Mouse (Mus musculus) myocyte (in vitro differentiated cells): ENCODE measurements at regions not wholly inside any gene's neighbourhood (a gene's known extent, or its start where the extent isn't known, plus 50 kb on each side); places are given as distances from the start of the nearest gene placed in this dataset.

Source experiments
- H3K27me3 ChIP-seq: one replicate; pipeline ENCODE4 v1.6.1; 2011; ENCODE audit not compliant: control insufficient read depth, insufficient read depth, insufficient read length
- H3K36me3 ChIP-seq: one replicate; pipeline ENCODE4 v1.6.1; 2011; ENCODE audit not compliant: control insufficient read depth, insufficient read depth
- H3K4me2 ChIP-seq: one replicate; pipeline ENCODE4 v1.6.1; 2011; ENCODE audit warnings: low read depth, control low read depth
- H3K4me3 ChIP-seq: one replicate; pipeline ENCODE4 v1.5.1; 2011; ENCODE audit warnings: mild to moderate bottlenecking, control low read depth, moderate library complexity
- H3K79me2 ChIP-seq: one replicate; pipeline ENCODE4 v1.6.1; 2011; ENCODE audit not compliant: control insufficient read depth, insufficient read depth
- H3ac ChIP-seq: one replicate; pipeline ENCODE4 v1.6.1; 2011; ENCODE audit not compliant: control insufficient read depth, insufficient read length
- CEBPB ChIP-seq: IDR thresholded peaks from 2 replicates; pipeline ENCODE4 v1.6.1; 2011; ENCODE audit warnings: mild to moderate bottlenecking, moderate library complexity; ENCODE audit not compliant: poor library complexity, insufficient read depth, severe bottlenecking
- E2F4 ChIP-seq: IDR thresholded peaks from one replicate; pipeline ENCODE4 v1.6.1; 2011; ENCODE audit warnings: mild to moderate bottlenecking, control low read depth, moderate library complexity; ENCODE audit not compliant: insufficient read depth
- MAX ChIP-seq: IDR thresholded peaks from one replicate; pipeline ENCODE4 v1.6.1; 2011; ENCODE audit warnings: low read depth, mild to moderate bottlenecking, control low read depth
- MYOD1 ChIP-seq, 3 experiments: IDR thresholded peaks; one replicate each; pipeline ENCODE4 v1.6.1; 2011; ENCODE audit warnings: control low read depth in 2 of 3, low read depth in 2 of 3, mild to moderate bottlenecking in 2 of 3, moderate library complexity in 1 of 3; ENCODE audit not compliant: insufficient read length in 2 of 3, control insufficient read depth in 1 of 3
- MYOG ChIP-seq, 3 experiments: IDR thresholded peaks; one replicate each; pipeline ENCODE4 v1.6.1; 2011; ENCODE audit warnings: control low read depth in 2 of 3, low read depth in 2 of 3, mild to moderate bottlenecking in 2 of 3; ENCODE audit not compliant: insufficient read length in 2 of 3, control insufficient read depth in 1 of 3, insufficient read depth in 1 of 3
- POLR2A ChIP-seq: IDR thresholded peaks from one replicate; pipeline ENCODE4 v1.6.1; 2011; ENCODE audit warnings: low read depth, mild to moderate bottlenecking, control low read depth, moderate library complexity; ENCODE audit not compliant: insufficient read length
- POLR2AphosphoS2 ChIP-seq: IDR thresholded peaks from one replicate; pipeline ENCODE4 v1.6.1; 2011; ENCODE audit warnings: low read depth, control low read depth; ENCODE audit not compliant: insufficient read length
- REST ChIP-seq: IDR thresholded peaks from one replicate; pipeline ENCODE4 v1.6.1; 2011; ENCODE audit warnings: mild to moderate bottlenecking, control low read depth, moderate library complexity; ENCODE audit not compliant: insufficient read depth, insufficient read length
- SRF ChIP-seq: IDR thresholded peaks from one replicate; pipeline ENCODE4 v1.6.1; 2011; ENCODE audit warnings: low read depth; ENCODE audit not compliant: control insufficient read depth, insufficient read length
- TCF12 ChIP-seq: IDR thresholded peaks from one replicate; pipeline ENCODE4 v1.6.1; 2011; ENCODE audit warnings: mild to moderate bottlenecking, control low read depth; ENCODE audit not compliant: poor library complexity, insufficient read depth, severe bottlenecking
- TCF3 ChIP-seq: IDR thresholded peaks from one replicate; pipeline ENCODE4 v1.6.1; 2011; ENCODE audit warnings: low read depth, control low read depth; ENCODE audit not compliant: insufficient read length
- USF1 ChIP-seq: IDR thresholded peaks from one replicate; pipeline ENCODE4 v1.6.1; 2011; ENCODE audit warnings: low read depth, mild to moderate bottlenecking, control low read depth, moderate library complexity

DNA sequence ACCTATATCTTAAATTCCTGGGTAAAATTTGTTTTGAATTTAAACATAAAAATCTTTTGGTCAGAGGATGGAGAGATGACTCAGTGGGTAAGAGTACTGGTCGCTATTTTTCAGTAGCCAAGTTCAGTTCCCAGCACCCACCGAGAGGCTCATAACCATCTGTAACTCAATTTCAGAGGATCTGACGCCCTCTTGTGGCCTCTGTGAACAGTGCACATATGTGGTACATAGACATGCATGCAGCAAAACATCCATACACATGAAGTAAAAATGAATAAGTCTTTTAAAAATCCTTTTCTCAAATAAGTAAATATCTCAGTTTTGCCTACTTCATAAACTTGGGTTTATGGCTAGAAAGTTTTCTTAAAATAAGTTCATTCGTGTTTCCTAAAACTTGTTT lies 163.4 kb upstream of the Kbtbd8 start:
- Histone ChIP-seq H3K79me2 (no peaks in the 10 kb centered on the region), H3K27me3 (no peaks in the 10 kb centered on the region), H3K4me2 (no peak overlapping the region), H3K36me3 (no peaks in the 10 kb centered on the region), H3K4me3 (no peak overlapping the region), H3ac (no peak overlapping the region)
- TF ChIP-seq E2F4: no peak
- no peak for TF ChIP-seq SRF
- TF ChIP-seq TCF12: no peak
- TF ChIP-seq MYOG (IDR thresholded peaks at IDR 0.05; ENCODE audit: control insufficient read depth in 1 of 3, insufficient read depth in 1 of 3, insufficient read length in 2 of 3, low read depth in 2 of 3): no peak
- no peak for TF ChIP-seq CEBPB
- no peak for TF ChIP-seq REST
- no peak for TF ChIP-seq POLR2A
- TF ChIP-seq MAX: no peak
- TF ChIP-seq POLR2AphosphoS2: no peak
- no peak for TF ChIP-seq USF1

DNA sequence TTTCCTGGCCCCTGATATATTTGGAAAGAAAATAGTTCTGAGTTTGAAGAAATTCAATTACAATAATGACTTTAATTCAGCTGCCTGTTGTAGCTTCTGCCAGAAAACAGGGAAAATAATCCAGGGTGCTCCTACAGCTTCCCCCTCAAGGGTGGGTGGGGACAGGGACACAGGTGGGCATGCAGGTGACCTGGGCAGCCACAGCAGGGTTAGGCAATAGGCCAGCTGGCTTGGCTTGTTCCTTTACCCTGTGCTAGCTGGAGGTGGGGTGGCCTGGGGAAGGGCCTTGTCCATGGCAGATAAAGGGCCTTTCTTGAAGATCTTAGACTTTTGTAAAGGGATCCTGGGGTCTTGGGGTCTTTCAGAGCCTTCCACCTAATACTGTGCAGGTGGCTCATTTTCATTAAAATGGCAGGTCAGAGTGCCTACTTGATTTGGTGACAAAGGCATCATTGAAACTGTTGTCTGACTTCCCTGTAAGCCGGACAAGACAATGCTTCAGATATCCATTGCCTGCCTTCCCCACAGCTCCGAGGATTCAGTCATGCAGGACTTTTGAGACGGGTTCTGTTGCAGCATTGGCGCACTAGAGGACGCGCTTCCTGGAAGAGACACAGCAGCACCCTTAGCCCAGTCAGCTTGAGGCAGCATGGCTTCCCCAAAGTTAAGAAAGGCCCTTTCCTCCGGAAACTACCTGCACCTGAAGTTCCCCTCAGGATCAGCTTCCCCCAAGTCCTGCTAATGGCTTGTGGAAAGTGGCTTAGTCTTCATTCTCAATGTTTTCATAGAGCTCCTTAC lies 164.9 kb upstream of the Kbtbd8 start:
- H3ac ChIP-seq: no peak overlapping the region
- no peaks in the 10 kb centered on the region for H3K36me3 ChIP-seq
- TF ChIP-seq MAX (no peak), CEBPB (no peak), POLR2A (no peak), TCF12 (no peak), USF1 (no peak), SRF (no peak), MYOG (IDR thresholded peaks at IDR 0.05; ENCODE audit: control insufficient read depth in 1 of 3, insufficient read depth in 1 of 3, insufficient read length in 2 of 3, low read depth in 2 of 3) (no peak), E2F4 (no peak), MYOD1 (IDR thresholded peaks at IDR 0.05; ENCODE audit: control insufficient read depth in 1 of 3, insufficient read length in 2 of 3, low read depth in 2 of 3) (no peak), REST (no peak), POLR2AphosphoS2 (no peak), TCF3 (no peak)
- H3K27me3 ChIP-seq: no peaks in the 10 kb centered on the region
- H3K4me3 ChIP-seq: no peak overlapping the region
- H3K79me2 ChIP-seq: no peaks in the 10 kb centered on the region
- no peak overlapping the region for H3K4me2 ChIP-seq

DNA sequence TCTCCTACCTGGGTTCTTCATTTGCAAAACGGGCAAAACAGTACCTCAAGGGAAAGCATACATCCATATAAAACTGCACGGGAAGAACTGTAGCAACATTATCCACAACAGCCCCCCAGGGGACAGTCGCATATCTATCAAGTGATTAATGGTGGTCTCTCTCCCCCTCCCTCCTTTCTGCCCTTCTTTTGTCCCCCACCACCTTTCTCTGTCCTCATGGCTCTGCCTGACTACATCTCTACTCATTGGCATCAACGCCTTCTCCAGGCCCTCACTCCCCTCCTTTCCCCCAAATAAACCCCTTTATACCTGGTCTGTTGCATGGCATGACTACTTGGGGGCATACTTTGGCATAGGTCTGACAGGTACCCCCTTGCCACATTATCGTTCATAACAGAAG lies 166.1 kb upstream of the Kbtbd8 start:
- Histone ChIP-seq H3K36me3 (no peaks in the 10 kb centered on the region), H3K4me3 (no peak overlapping the region)
- TF ChIP-seq TCF12: no peak
- TF ChIP-seq TCF3: no peak

DNA sequence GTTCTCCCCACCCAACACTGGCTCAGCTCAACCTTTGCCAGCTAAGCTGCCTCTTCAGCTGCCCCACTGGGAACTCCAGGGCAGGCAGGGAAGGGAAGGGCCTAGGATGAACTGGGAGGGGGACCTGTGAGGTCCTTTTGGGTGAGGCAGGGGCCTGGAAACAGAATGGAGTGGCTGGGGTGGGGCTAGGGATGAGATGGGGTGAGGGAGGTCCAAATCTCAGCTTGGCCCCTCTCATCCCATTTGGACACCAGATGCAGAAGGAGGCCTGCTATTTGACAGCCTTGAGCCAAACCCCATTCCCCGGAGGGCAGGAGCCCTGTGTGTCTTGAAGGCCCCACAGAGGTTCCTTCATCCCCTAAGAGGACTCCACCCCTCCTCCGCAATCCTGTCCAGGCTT lies 166.7 kb upstream of the Kbtbd8 start:
- Histone ChIP-seq H3K4me3 (no peak overlapping the region), H3K79me2 (no peaks in the 10 kb centered on the region), H3K27me3 (no peaks in the 10 kb centered on the region), H3K36me3 (no peaks in the 10 kb centered on the region), H3ac (no peak overlapping the region), H3K4me2 (no peak overlapping the region)
- TF ChIP-seq POLR2AphosphoS2 (no peak), MYOG (IDR thresholded peaks at IDR 0.05; ENCODE audit: control insufficient read depth in 1 of 3, insufficient read depth in 1 of 3, insufficient read length in 2 of 3, low read depth in 2 of 3) (no peak), TCF12 (no peak), MAX (no peak), REST (no peak), POLR2A (no peak), MYOD1 (IDR thresholded peaks at IDR 0.05; ENCODE audit: control insufficient read depth in 1 of 3, insufficient read length in 2 of 3, low read depth in 2 of 3) (no peak), SRF (no peak), USF1 (no peak), CEBPB (no peak), TCF3 (no peak), E2F4 (no peak)

More for the DNA sequence above, 166.1 kb upstream of the Kbtbd8 start:
- no peak overlapping the region for H3ac ChIP-seq
- H3K79me2 ChIP-seq: no peaks in the 10 kb centered on the region
- H3K27me3 ChIP-seq: no peaks in the 10 kb centered on the region
- H3K4me2 ChIP-seq: no peak overlapping the region

DNA sequence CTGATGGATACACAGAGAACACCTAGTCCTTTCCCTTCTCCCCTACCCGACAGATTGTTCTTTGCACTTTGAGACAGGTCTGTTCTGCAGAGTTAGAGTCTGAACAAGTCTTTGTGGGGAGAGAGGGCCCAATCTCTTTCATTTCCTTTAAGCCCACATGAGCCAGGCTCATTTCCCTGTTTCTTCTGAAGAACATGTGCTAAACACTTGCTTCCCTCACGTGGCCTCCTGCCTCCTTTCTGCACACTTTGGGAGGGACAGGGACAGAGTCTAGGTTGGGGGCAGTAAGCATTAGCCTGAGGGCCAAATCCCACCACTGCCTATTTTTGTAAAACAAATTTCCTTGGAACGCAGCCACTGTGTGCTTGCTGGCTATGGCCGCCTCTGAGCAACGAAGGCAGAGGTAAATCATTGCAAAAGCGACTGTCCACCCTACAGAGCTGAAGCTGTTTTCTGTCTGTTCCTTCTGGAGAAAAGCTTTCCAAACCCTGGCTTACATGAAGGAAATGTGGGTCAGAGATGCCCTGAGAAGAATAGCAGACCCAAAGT lies 170.6 kb upstream of the Kbtbd8 start:
- Histone ChIP-seq H3K79me2 (no peaks in the 10 kb centered on the region), H3K4me2 (no peak overlapping the region), H3K36me3 (no peaks in the 10 kb centered on the region), H3K4me3 (no peak overlapping the region), H3ac (no peak overlapping the region), H3K27me3 (no peaks in the 10 kb centered on the region)
- no peak for TF ChIP-seq TCF3
